Mouse (Mus musculus) central nervous system, embryonic 14 days (tissue): ENCODE measurements around the gene Slco3a1. TPM values are rescaled to one million over a fixed set of nuclear protein-coding genes. Genes with fewer than 3 reads are reported as not detected.

Experiments used
- polyA plus RNA-seq: library from polyadenylated mRNA; depleted of rRNA; stranded (reverse); fragments of >200 nt; gene quantifications from 2 replicates; pipeline ENCODE4 v1.2.3, GENCODE M21; 2012; rRNA removed

Slco3a1 gene
- 17.4 and 18.9 TPM in 2 replicates for polyA plus RNA-seq

GRCm38 (mm10) chr7:74554608-74555311, at the start of gene Slco3a1:
Gene Slco3a1, minus strand, starts transcription at chr7:74554780.

